Mouse (Mus musculus): ENCODE measurements around the gene Cyfip2. TPM values are rescaled to one million over a fixed set of nuclear protein-coding genes. Genes with fewer than 3 reads are reported as not detected.

Cyfip2 gene
- total RNA-seq, 1 experiment from 2014 or later: 81.2 TPM

DNA sequence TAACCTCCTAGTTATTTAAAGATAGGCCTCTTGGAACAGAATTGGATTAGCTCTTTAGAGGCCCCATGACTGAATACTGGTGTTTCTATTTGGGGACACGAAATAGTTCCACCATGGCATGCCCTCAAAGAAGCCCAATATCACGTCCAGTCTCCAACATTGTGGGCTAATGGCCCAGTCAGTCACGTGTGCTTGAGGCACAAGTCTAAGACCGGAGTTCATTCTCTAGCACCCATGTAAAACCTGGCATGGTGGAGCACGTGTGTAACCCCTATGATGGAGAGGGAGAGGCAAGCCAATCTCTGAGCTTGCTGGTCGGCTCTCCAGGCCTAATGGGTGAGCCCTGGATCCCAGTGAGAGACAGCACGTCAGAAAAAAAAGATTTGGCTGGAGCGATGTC, 36.5 kb downstream of the Cyfip2 start:
- no peak for DNase-seq

GRCm38 (mm10) chr11:46275302-46275701, 37.4 kb downstream of the Cyfip2 start:
- DNase-seq: peak; percentile 78

GRCm38 (mm10) chr11:46273969-46274368, 38.7 kb downstream of the Cyfip2 start:
- DNase-seq: no peak

DNA sequence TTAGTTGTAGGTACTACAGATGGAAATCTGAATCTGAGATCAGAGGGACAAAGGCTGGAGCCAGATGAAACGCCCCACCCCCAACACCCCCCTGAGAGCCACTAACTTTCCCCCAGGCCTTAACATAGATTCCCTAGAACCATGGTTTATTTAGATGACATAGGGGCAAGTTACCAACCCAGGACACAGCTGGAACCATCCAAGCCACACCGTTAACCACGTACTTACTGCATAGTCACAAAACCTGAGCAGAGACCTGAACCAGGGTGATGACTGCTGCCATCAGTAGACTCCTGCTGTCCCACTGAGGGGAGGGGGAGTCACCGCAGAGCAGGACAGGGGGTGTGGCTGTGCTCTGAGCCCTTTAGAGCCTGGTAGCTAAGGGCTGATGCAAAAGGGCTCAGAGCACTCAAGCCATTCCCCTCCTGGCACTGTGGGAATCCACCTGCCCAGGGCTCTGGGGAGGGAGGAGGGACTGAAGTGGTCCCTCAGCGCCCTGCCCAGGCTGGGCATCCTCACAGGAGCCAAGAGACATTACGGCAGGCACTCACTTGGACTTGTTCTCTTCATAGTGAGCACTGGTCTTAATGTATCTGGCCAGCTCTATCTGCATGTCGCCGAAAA, 40.5 kb downstream of the Cyfip2 start:
- no peak for DNase-seq

DNA sequence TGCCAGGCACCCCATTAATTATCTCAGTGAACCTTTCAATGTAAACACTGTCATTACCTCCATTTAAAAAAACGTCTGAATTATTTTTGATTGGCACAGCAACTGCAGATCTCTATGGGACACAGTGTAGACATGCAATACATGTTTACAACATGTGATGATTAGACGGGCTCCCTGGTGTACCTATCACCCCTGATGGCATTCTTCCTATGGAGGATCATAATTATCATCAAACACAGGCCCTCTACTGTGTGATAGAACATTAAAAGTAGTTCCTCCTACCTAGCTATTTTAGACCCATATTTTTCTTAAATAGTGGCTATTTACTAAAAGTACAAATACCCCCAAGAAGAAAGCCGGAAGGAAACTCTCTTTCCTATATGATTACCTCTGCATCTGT, 42.8 kb downstream of the Cyfip2 start:
- DNase-seq: no peak

DNA sequence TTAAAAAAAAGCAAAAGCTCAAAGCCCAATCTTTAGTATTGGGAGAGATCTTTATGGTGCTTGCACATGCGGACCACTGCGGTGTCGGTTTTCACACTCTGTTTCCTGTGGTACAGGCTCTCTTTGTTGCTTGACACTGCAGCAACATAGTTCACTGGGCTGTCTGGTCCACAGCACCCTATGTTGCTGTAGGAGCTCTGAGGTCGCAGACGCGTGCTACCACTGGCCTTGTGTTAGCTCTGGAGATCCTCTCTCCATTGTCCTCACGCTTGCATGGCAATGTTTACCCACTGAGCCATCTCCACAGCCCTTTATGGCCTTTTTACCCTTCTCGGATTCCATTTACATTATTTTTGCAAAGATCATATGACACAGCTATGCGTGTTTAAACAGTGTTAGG, 43.3 kb downstream of the Cyfip2 start:
- no peak for DNase-seq

DNA sequence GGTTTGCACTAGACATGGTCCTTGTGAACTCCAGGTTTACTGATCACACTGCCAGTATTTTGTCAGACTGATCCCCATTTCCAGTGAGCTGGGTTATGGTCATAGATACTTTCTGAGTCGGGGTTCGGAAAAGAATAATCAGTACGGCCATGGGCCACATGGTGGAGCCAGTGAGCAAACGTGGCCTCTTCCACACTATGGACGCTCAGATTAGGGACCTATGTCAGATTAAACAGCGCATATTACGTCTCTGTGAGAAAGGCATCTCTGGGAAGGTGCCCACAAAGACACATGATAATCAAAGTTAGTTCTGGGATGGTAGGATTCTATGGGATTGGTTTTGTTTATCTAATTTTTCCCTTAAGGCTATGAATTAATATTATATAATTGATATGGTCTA, 43.7 kb downstream of the Cyfip2 start:
- peak; percentile 59 for DNase-seq

DNA sequence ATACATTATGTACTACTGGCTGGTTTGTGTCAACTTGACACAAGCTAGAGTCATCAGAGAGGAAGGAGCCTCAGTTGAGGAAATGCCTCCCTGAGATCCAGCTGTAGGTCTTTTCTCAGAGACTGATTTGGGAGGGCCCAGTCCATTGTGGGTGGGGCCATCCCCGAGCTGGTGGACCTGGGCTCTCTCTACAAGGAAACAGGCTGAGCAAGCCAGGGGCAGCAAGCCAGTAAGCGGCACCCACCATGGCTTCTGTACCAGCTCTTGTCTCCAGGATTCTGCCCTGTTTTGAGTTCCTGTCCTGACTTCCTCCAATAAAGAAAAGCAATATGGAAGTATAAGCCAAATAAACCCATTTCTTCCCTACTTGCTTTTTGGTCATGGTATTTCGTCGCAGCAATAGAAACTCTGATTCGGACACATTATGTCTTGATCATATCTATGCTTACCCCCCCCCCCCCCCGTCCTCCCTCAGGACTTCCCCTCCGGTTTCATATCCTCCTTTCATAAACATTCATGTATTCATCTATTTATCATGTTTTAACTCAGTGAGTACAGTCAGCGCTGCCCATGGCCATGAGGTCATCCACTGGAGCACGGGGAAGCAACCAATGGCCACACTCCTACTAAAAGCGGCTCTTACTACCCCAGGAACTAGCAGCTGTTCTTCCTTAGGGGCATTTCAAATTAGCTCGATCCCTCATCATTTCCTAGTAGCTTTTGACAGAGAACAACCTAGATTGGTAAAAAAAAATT, 47.5 kb downstream of the Cyfip2 start:
- no peak for DNase-seq

DNA sequence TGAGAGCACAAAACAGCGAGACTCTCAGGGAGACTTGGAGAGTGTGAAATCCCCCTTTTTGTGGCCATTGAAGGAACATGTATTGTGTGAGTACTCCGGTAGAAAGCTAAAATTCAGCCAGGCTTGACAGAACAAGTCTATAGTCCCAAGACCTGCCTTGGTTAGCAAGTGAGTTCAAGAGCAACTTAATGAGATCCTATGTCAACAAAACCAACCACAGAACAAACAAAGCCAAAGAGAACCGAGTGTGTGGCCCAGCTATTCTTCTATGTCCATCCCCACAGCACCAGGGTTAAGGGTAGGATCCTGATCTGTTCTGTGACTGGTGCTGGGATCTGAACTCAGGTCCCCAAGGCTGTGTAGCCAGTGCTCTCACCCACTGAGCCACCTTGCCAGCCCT, 48.1 kb downstream of the Cyfip2 start:
- DNase-seq: no peak

GRCm38 (mm10) chr11:46263291-46263690, 49.4 kb downstream of the Cyfip2 start:
- no peak for DNase-seq

DNA sequence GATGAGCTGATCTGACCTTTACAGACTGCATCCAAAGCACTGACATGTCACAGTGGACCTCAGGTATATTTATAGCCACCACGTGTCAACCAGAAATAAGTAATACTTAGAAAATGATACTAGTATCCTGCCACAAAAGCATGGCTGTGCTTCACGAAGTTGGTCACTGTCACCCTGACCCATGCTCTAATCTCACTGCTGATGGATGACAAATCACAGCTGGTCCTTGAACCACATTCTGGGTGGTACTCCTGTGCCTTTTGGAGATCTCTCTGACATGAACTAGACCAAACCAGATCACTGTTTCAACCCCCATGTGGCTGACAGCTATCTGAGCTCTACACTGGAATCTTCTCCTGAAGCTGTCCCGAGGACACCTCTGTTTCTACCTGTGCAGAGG, 49.8 kb downstream of the Cyfip2 start:
- no peak for DNase-seq

DNA sequence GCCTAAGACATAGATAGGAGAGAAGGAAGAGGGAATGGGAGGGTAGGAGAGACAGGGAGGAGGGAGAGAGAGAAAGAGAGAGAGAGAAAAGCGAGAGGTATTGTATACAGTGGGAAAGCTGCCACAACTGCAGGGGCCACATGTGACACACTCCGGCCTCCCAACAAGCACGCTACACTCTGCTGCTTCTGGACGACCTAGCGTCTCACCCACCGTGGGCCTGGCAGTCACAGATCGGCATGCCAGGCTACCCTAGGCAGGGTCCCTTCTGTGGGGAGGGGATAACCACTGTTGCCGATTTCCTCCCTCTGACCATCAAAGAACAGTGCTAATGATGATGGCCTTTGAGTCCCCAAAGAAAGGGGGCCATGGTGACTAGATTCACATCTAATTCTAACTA, 53.9 kb downstream of the Cyfip2 start:
- DNase-seq: no peak

DNA sequence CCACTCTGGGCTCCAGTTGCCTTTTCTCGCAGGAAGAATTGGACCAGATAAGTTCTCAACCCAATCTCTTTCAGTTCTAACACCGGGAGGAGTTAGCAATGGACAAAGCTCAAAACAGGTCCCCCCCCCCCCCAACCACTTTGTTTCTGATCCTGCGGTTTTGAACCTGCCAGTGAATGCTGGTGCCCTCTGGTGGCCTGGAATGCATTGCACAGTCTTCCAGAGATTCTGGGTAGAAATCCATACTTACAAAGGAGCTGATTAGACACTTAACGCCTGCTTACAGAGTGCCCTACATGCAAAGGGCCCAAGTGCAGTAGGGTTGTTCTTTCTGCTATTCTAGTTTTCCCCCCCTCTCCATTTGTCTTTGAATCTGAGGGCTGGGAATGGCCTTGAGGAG, 54.5 kb downstream of the Cyfip2 start:
- DNase-seq: no peak

- DNase-seq: no peak
These were observed 57.4 kb downstream of the Cyfip2 start for GRCm38 (mm10) chr11:46255291-46255690.

DNA sequence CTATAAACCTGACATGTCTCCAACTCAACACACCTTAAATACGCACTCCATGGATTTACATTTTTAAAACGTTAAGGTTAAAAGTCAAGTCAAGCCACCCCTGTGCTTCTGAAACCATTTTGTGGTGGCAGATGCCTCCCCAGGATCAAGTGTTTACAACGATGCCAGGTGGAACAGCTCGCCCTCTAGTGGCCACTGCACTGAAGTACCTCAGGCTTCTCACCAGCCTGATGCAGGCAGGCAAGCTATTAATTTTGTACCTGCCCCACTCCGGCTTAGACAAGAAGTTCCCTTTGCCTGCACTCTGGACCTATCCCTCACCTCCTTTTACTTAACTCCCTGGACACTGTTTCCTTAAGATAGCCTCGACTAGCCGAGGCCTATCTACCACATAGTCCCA, 60.7 kb downstream of the Cyfip2 start:
- DNase-seq: peak; percentile 68

DNA sequence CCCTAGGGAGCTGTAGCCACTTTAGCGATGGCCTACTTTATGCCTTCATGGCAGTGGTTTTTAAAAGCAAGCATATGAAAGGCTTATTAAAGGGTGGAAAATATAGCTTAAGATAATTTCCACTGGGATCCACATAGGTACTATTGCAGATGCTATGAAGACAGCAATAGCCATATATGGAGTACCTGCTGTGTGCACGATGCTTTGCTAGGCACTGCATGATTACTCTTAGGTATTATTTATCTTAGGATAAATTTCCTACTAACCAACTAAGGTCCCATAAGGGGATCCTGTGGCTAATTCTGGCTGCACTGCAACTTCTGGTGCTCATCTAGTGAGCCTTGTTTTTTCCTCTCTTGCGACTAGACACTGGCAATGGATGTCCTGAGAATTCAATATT, 64.3 kb downstream of the Cyfip2 start:
- DNase-seq: no peak

DNA sequence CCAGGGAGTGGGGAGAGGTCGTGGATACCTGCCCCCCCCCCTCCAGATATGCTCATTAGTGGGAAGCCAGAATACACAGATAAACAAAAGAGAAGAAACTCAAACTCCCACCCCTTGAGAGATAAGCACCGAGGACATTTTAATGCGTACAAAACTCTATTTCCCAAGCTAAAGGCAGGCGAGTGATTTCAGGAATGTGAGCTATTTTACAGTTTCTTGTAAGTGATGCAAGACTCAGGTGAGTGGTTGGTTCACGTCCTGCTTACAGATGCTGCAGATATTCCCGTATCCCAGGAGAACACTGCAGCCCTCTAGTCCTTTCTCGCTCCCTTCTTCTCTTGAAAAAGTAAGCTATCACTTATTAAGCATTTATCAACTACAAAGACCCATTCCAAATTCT, 66.3 kb downstream of the Cyfip2 start:
- DNase-seq: no peak

DNA sequence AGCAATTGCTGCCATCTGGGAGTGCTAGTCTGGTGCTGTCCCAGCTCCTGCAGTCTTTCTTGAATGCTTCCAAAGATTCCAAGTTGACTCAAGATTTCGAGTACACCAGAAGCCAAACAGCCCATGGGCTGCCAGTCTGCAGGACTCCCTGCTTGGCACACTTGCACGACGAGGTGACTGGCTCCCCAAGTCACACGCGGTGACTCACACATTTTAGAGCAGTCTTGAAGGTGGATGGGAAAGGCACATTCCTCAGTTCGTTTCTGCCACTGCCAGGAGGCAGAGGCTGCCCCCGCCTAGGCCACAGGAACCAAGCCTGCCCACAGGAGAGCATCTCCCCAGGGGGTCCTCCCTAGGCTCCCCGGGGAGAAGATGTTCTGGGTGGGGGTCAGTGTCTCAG, 66.7 kb downstream of the Cyfip2 start:
- no peak for DNase-seq

DNA sequence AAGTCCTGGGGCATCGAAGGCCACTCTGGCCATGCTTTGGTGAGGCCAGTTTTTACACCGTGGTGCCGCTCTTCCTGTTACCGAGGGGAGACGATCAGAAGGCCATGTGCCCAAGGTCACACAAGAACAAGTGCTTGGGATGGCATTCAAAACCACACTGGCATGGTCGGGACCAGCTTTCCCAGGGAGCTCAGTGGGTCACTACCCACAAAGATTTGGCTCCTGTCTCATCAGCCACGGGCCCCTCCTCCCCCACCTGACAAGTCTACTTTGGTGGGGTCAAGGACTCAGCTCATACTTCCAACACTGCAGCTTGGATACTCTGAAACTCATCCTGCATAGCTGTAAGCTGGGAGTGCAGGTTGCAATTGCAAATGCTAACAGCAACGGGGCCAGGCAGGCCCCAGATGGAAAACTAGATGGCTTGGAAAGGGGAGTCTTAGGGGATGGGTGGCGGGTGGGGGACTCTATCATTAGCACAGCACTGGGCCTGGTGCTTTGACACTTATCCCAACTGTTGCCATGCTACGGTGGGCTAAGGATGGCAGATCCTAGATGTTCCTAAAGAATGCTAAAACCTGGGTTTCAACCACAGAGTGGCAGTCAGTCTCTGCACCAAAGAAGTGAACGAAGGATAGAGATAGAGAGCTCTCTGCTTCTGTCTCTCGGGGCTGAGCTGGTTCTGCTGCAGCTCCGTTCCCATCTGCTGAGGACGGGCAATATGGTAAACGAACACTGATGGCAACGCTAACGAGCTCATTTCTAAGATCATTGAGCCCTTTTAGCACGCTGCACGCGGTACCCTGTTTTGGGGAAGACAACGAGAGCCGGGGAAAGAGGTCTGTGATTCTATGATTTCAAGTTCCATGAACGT, 67.7 kb downstream of the Cyfip2 start:
- DNase-seq: no peak

DNA sequence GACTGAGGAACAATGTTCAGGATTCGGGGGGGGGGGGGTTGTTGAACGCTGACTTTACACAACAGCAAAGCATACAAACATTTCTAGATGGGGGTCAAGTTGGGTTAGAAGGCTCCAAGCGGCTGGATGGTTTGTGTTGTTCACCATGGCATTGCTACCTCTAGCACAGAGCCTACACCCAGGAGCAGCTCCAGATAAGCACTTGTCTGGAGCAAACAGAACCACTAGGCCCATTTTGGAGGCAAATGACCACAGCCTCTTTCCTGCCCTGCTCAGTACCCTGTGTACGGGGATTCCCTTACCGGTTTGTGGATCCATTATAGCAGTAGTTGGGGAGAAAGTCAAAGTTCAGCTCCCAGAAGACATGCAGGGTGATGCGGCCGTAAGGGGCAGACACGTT, 70.7 kb downstream of the Cyfip2 start:
- DNase-seq: no peak

GRCm38 (mm10) chr11:46241150-46241673, 71.4 kb downstream of the Cyfip2 start:
- DNase-seq: no peak

GRCm38 (mm10) chr11:46236976-46237375, 75.7 kb downstream of the Cyfip2 start:
- DNase-seq: peak; percentile 81

DNA sequence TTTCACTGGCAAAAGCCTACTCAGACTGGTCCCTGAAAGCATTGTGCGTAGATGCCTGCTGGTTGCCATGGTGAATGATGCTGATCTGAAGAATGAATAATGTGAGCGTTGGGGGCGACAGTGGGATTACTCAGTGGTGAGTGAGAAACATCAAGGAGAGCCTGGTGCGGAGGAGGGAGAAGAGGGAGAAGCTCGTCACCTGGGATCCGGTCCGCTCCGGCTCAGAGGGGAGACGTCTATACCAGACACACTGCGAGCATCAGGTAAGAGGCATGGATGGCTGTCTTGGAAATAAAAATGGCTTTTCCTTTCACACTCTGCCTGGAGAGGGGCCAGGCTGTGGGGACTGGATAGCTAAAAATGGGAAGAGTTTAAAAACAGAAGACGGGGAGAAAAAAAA, 77.3 kb downstream of the Cyfip2 start, which contains the start of gene Fndc9:
Gene Fndc9 (plus strand): TSS at position 198 of the 400 bp plus-strand sequence.
- DNase-seq: no peak
